Mouse (Mus musculus) left cerebral cortex, postnatal 25 days (tissue): ENCODE results near the gene Hcst. TPM values are rescaled to one million over a fixed set of nuclear protein-coding genes. Genes with fewer than 3 reads are reported as not detected.

Experiments
- DNase-seq, 2 experiments: peaks; one replicate each; pipeline ENCODE4 v3.0.0; 2022; ENCODE audit warnings: low spot score in 2 of 2, mixed read lengths in 1 of 2
- intact Hi-C: fragments of 180-260 bp; cut with DNase I; formaldehyde crosslinking; loops from one replicate; pipeline ENCODE4 v1.15.1; 2025
- total RNA-seq, 2 experiments: library from RNA; stranded (reverse); gene quantifications; 2 replicates each; pipeline ENCODE4 v1.2.3; 2021

Hcst gene
- total RNA-seq, 2 experiments from 2014 or later = 1.2 TPM; not detected in 1

DNA sequence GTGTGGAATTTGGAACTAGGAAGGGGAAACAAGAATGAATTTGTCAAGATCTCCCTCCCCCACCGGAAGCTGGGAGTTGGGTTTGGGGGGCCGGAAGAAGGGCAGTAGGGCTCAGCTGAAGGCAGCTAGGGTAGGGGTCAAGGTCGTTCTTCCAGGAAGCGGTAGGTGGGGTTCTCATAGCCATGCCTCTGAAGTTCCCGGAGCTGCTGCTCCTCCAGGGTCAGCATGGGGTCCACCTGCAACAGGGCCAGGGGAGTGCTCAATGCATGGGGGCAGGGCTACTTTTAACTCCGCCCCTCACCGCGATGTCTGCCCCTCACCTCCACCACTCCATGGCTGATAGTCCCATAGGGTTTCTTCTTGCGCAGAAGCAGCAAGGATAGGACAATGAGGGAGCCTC, 15.5 kb upstream of the Hcst start:
- DNase-seq = no peak
- intact Hi-C loops = no loop called here

DNA sequence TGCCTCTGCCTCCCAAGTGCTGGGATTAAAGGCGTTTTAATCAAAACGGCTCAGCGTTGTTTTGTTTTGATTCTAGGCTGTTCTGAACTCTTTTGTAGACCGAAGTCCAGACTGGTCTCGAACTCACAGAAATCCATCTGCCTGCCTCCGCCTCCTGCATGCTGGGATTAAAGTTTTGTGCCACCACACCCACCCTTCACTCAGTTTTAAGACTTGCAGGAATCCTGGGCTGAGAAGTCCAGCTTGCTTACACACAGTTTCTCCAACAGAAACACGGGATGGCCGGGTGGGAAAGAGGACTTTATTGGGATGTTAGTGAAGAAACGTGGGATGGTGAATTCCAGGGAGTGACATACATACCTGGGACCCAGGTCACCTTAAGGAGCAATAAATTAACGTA, 15.0 kb upstream of the Hcst start:
- no peak for DNase-seq
- intact Hi-C loops = no loop called here

DNA sequence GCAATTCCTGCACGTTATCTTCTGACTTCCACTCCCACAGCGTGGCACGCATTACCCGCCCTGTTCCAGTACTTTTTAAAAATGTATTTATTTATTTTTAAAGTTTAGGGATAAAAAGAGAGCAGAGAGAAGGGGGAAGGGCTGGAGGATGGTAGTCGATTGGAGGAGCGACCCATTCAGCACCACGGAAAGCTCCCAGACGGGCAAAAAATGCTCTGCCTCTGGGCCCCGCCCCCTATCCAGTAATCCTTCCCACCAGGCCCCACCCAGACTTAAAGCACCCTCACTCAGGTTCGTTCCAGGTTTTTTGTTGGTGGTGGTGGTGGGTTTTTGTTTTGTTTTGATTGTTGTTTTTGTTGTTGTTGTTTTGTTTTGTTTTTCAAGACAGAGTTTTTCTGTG, 14.6 kb upstream of the Hcst start:
- intact Hi-C loops = no loop called here
- DNase-seq = no peak

DNA sequence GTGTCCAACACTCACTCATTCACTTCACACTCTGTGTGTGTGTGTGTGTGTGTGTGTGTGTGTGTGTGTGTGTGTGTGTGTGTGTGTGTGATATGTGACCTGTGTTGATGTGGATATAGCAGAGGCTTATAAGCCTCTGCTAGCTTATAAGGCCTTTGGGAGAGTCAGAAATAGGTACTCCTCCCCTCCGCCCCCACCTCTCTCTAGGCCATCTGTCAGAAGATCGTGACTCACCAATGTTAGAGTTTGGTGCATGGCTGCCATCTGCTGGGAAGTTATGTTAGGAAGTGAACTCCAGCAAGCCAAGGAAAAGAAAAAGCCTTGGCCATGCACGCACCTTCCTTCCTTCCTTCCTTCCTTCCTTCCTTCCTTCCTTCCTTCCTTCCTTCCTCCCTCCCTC, 12.1 kb upstream of the Hcst start:
- peak; percentile 84 to 97 for DNase-seq
- intact Hi-C loops = loop anchor here (1.0 to 2.0 kb wide), 2 partner anchors 58 to 95 kb away; no protein-coding TSS in a partner anchor

DNA sequence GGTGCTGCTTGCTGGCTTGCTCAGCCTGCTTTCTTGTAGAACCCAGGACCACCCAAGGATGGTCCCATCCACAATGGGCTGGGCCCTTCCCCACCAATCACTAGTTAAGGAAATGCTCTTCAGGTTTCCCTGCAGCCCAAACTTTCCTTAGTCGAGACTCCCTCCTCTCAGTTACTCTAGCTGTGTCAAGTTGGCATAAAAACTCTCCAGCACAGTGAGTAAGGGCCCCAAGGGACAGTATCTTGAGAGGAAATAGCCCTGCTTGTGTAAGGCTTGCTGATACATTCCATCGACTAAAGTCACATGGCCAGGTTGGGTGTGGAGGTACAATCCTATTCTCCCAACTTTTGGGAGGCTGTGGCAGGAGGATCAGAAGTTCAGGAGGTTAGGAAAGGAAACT, 10.5 kb upstream of the Hcst start:
- no peak for DNase-seq
- intact Hi-C loops = loop anchor here (2.0 kb wide), 1 partner anchor 93 kb away; no protein-coding TSS in a partner anchor

DNA sequence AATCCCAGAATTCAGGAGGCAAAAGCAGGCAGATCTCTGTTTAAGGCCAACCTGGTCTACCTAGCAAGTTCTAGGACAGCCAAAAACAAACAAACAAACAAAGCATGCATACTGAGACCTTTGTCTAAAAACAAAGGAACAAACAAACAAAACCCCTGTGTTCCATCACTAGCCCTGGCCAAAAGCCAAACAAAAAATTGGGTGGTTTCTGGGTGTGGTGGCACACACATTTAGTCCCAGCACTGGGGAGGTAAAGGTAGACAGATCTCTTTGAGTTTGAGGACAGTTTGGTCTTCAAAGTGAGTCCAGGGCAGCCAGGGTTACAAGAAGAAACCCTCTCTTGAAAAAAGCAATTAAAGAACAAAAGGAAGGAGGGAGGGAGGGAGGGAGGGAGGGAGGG, 9.7 kb upstream of the Hcst start:
- intact Hi-C loops = no loop called here
- no peak for DNase-seq

DNA sequence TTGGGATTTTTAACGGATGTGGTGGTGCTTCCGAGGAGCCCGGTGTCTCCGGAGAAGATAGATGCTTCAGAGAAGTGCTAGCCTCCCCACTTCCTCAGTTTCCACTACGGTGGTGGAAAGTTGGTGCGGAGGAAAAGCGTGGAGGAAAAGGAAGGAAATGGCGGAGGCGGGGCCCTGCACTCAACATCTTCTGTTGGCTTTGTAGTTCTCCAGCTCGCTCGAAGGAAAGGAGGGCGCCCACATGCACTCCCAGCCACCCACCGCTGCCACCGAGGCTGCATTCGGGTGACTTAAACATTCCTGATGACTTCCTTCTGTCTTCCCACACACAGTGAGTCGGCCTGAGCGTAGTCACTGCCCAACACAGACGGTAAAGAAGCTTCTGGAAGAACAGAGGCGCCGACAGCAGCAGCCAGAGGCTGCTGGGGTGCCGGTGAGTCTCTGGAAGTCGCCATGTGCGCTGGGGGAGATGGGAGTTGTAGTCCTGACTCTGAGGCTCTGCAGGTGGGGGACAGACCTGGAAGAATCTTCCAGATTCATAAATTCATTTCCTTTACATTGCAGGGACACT, 3.5 kb upstream of the Hcst start:
- peak; percentile 66 to 81 for DNase-seq
- intact Hi-C loops = loop anchor here (2.0 kb wide), 1 partner anchor 50 kb away; no protein-coding TSS in a partner anchor

DNA sequence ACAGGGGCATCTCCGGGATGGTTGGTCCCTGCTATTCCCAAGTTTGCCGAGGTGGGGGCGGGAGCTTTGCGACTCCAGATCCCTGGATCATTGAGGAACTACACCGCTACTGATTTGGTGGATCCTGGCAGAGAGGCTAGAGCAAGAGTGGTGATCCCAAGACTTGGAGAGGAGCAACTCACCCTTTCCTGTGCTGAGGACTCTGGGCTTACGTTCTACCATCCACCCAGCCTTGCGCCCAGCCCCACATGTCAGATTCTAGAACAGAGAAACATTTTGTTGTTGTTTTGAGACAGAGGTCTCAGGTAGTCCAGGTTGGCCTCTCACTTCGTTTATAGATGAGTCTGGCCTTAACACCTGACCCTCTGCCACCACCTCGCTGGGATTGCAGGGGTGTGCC, 2.9 kb upstream of the Hcst start:
- no peak for DNase-seq
- intact Hi-C loops = loop anchor here (2.0 kb wide), 1 partner anchor 50 kb away; no protein-coding TSS in a partner anchor

DNA sequence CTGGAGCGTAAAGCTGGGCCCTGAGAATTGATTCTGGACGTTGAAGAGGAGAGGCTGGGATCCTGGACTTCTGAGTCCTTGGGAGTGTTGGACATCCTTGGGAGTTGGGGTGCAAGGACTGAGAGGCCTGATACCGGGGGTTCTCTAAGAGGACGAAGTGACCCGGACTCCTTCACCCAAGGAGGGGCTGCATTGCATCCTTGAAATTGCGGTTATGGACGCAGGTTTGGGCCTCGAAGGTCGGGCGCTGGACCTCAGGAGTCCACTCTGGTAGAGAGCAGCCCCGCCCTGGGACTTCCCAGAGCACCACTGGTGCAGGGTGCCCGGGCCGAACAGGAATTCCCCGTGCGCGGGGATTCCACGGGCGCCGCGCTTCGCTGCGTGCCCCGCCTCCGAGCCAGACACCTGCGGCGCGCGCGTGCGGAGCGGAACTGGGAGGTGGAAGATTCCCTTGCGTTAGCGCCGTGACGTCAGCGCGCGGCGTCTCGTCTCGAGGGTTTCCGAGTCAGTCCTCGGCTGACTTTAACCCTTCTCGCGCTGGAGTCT, 2.3 kb upstream of the Hcst start:
- peak; percentile 97 for DNase-seq
- intact Hi-C loops = loop anchor here (2.0 kb wide), 1 partner anchor 49 kb away; no protein-coding TSS in a partner anchor

DNA sequence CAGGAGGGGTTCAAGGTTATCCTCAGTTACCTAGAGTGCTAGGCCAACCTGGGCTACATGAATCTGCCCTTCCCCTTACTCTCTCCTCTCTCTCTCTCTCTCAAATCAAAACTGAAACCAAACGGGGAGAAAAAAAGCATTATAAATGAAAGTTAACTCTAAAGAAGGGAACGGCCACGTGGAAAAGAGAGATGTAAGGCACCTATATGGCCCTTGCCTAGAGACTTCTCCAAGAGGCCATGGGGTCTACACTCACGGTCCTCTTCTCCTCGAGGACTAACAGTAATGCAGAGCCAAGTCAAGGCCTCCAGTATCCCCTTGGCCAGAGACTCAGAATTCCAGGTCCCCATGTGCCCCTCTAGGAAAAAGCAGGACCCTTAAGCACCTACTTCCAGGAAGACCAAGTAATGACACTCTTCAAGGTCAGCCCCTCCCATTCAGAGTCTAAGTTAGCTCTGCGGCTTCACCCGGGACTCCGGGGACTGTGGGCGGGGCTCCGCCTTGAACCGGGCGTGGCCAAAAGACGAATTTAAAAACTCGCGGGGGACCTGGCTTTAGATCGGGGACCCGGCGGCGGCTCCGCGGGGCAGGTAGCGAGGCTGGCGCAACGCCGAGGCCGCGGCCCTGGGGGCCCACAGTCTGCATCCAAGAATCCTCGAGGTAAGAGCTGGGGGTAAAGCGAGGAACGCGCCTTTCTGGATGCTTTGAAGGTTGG, 1.7 kb upstream of the Hcst start, which contains the start of gene Nfkbid:
TSS of gene Nfkbid (plus strand) at position 558 of the 715 bp plus-strand sequence.
- peak in 1 of 2 experiments; percentile 63 for DNase-seq

DNA sequence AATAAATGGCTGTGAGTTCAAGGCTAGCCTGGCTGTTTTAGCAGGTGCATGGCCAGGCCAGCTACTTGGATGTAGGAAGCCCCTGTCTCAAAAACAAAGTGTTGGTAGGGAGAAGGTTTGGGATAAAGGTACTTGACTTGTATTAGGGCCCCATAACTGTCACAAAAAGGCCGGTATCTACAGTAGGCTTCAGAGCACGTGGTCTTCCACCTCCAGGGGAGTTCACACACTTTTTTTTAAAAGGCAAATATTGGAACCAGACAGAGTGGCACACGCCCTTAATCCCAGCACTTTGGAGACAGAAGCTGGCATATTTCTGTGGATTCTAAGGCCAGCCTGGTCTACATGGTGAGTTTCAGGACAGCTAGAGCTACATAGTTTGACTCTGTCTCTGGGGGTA, 1.0 kb upstream of the Hcst start:
- intact Hi-C loops = no loop called here
- no peak for DNase-seq

More for the DNA sequence above, 1.7 kb upstream of the Hcst start, which contains the start of gene Nfkbid:
- intact Hi-C loops = no loop called here

DNA sequence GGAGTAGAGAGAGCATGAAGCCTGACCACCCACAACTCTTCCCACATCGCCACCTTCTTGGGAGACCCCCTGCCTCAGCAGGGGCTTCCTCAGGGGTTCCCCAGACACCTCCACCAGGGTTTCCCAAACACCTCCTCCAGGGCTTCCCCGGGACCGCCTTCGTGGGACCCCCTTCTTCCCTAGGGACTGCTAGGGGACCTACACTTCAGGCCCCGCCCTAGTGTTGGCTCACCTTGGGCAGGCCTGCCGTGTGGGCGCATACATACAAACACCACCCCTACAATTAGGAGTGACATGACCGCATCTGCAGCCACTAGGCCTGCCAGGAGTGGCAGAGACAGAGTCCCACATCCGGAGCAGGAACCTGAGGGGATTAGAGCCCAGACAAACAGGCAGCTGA, 1.8 kb downstream of the Hcst start:
- no peak for DNase-seq
- intact Hi-C loops = no loop called here

DNA sequence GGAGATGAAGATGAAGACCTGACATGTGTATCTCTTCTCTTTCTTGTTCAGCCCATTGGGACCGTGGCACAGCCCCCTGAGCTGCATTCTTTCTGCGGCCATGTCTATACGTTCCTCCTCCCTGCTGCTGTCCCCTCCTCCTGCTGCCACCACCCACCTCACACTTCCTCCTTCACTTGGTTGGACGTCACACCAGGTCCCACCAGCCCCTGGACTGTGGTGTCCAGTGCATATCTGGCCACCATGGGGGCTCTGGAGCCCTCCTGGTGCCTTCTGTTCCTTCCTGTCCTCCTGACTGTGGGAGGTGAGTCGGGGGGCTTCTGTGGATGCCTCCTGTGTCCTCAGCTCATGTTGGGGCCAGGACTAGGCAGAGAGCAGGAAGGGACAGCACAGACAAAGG, 6.1 kb downstream of the Hcst start, which contains the start of gene Tyrobp:
TSS of gene Tyrobp (plus strand) at position 165 of the 400 bp plus-strand sequence.
- DNase-seq = no peak
- intact Hi-C loops = no loop called here

DNA sequence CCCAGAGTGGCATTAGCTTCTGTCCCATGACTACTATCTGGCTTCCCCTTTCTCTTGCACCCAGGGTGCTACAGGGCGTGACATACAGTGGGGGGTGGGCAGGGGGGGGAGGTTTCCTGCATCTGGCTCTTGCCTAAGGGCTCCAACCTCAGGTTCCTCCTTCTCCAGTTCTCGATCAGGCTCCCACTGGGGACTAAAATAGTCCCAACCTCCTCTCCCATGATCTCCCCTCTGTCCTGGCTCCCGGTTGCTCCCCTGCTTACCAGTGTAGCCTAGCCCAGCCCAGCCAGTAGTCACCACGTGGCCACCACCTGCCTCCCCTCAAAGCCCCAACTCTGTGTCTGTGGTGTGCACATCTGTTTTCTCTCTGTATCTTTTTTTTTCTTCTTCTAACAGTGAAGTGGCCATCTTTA, 6.9 kb downstream of the Hcst start:
- DNase-seq = no peak
- intact Hi-C loops = no loop called here

DNA sequence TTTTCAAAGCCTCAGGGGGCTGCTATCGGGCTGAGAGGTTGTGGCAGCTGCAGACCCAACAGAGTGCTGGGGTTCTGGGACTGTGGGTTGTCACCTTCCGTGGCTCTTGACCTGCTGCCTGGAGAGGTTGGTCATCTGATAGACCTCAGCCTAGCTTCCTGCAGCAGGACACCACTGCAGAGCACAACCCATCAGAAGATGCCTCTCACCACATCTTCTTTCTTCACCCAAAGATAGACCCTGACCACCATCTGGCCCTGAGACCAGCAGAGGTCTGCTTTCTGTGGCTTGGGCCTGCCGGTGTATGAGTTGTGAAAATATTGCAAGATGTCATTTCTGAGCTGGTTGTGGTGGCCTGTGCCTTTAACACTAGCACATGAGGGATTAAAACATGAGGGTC, 8.6 kb downstream of the Hcst start:
- DNase-seq = no peak
- intact Hi-C loops = loop anchor here (1.0 kb wide), 1 partner anchor 28 kb away; no protein-coding TSS in a partner anchor

DNA sequence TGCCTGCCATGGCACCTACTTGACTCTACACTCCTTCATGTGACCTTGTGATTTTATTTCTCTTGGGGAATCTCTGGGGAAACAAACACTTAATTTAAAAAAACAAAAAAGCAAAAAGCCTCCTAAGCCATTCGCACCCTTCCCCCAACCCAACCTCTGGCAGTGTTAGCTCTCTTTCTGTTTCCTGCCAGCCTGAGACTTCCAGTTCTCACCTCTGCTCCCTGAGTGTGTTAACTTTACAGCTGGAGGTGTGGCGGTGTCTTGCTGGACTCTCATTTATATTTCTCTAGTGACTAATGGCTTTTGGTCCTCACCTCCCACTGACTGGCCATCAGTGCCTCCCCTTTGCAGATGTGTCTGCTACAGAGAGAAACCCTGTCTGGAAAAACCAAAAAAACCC, 9.9 kb downstream of the Hcst start:
- DNase-seq = no peak
- intact Hi-C loops = no loop called here

DNA sequence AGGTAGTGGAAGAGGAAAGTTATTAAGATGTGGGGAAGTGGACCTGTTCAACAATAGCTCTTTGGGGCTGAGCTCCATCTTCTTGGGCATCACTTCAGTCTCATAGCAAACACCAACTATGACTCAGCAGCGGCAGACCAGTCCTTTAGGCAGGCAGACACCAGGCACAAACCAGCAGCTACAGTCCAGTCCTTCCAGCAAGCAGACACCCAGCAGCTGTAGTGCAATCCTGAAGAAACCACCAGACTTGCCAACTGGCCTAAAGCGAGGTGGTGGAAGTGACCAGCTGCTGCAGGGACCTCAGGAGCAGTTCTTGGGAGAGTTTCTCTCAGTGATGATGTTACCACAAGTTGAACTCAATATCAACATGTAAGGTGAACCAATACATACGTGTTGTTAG, 11.0 kb downstream of the Hcst start:
- DNase-seq = no peak
- intact Hi-C loops = no loop called here

DNA sequence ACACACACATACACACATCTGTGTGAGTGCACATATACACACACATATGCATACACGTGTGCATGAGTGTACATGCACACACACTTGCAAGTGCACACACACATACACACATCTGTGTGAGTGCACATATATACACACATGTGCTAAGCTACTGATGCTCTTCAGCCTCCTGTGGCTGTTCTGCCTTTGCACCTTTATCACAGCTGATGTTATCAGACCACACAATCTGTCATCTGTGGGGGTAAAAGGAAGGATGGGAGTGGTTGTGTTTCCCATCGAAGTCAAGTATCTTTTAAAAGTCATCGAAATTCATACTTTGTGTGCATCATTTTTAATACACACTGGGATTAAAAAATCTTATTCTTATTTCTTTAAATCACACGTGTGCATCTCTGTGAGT, 17.3 kb downstream of the Hcst start:
- intact Hi-C loops = no loop called here
- no peak for DNase-seq

DNA sequence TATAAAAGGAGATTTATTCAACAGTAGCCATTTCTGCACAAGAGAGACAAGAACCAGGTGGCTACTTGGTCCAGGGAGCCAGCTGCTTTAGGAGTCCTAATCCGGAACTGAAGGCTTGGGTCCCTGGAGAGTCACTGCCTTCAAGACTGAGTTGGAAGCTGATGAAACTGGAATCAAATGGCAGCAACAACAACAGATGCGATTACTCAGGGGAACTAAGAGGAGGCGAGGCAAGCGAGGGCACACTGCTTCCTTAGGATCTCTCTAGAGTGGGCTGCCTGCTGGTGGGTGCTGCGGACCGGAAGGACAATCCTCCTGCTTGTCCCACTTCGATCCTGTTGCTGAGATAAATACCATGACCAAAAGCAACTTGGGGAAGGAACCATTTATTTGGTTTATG, 20.0 kb downstream of the Hcst start:
- DNase-seq = peak in 1 of 2 experiments; percentile 29
- intact Hi-C loops = no loop called here

DNA sequence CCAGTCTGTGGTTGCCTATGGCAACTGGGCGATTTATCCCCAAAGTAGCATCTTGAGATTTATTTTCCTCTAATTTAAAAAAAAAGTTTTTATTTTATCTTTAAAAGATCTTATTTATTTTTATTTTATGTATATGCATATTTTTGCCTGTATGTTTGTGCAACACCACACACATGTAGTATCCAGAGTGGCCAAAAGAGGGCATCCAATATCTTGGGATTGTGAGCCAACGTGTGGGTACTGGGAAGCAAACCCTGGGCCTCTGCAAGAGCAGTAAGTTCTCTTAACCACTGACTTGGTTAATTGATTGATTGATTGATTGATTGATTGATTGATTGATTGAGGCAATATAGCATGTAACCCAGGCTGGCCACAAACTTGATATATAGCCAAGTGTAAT, 24.8 kb downstream of the Hcst start:
- intact Hi-C loops = no loop called here
- DNase-seq = no peak

DNA sequence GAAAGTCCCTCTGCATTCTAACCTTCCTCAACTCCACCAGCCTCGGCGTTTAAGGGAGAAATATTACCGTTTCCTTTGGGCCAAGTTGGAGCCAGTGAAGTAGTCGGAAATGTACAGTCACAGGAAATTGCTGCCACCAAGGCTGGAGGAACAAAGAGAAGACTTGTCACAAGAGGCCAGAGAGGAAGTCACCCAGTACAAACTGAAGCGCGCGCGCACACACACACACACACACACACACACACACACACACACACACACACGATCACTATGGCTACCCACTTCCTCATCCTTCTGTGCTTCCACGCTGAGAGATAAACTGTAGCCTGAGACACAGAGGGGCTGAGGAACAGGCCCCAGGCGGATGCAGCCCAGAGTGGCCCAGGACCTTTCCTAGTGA, 25.3 kb downstream of the Hcst start:
- DNase-seq = peak in 1 of 2 experiments; percentile 46
- intact Hi-C loops = no loop called here
